Comparison of ENCODE assay signal across 27 mouse cellular contexts in genomic region chr4:33024420-33024819, GRCm38 (mm10). TPM values are rescaled to one million over a fixed set of nuclear protein-coding genes. Genes with fewer than 3 reads are reported as not detected.
DNase-seq lines count a peak whose midpoint lies in the region; ATAC-seq and TF ChIP-seq lines count a peak whose summit lies in the region.
"Had no signal": no experiment of that assay in that cellular context is flagged by ENCODE, and none has a peak within 500 bp of the region (broad histone marks: within the 10 kb centered on the region; RNA-seq: fewer than 3 reads in every experiment).

No protein-coding gene starts in this region.

- H3K4me1 ChIP-seq in lung, embryonic 14.5 days (ENCODE audit: insufficient read depth), result no peaks in the 10 kb centered on the region
- H3K4me1 ChIP-seq in lung, adult 2 months (ENCODE audit: control insufficient read depth, insufficient read depth, low read length), result no peaks in the 10 kb centered on the region
- H3K4me1 ChIP-seq: midbrain, embryonic 15.5 days had no signal

- H3K4me2 ChIP-seq in lung, embryonic 14.5 days, result no peak overlapping the region
- H3K4me2 ChIP-seq: heart, embryonic 15.5 days; hindbrain, embryonic 15.5 days; midbrain, embryonic 15.5 days had no signal

- H3K27me3 ChIP-seq in lung, embryonic 14.5 days (ENCODE audit: insufficient read depth, low read length), result no peaks in the 10 kb centered on the region
- no peaks in the 10 kb centered on the region for H3K27me3 ChIP-seq in splenic B cell, adult 2 months (ENCODE audit: control insufficient read depth, insufficient read depth, low read length, poor library complexity, severe bottlenecking)
- H3K27me3 ChIP-seq: heart, embryonic 15.5 days; hindbrain, embryonic 15.5 days; midbrain, embryonic 15.5 days had no signal

- ATAC-seq in lung, embryonic 14.5 days (ENCODE audit: insufficient read depth), result peak; percentile 89
- ATAC-seq in erythroid progenitor cell, adult 5-6 weeks (replicated peaks; ENCODE audit: low FRiP score, poor library complexity, severe bottlenecking), result no peak
- ATAC-seq: forebrain, embryonic 14.5 days; inflammation-experienced regulatory T-cells, adult 6 months; midbrain, embryonic 15.5 days had no signal

- no peak overlapping the region for H3K9ac ChIP-seq in lung, embryonic 14.5 days
- H3K9ac ChIP-seq: heart, embryonic 15.5 days; hindbrain, embryonic 15.5 days; liver, embryonic 14.5 days; midbrain, embryonic 15.5 days had no signal

- H3K9me3 ChIP-seq in lung, embryonic 14.5 days (ENCODE audit: low read depth, low read length), result no peaks in the 10 kb centered on the region
- H3K9me3 ChIP-seq: G1E; heart, embryonic 15.5 days; hindbrain, embryonic 15.5 days; midbrain, embryonic 15.5 days had no signal

- no peak for TF ChIP-seq POLR2A in lung, adult 2 months (IDR thresholded peaks at IDR 0.05; ENCODE audit: borderline replicate concordance, extremely low read depth, low read depth, low read length)

- no peak overlapping the region for H3K4me3 ChIP-seq in lung, embryonic 14.5 days (ENCODE audit: low read depth, low read length)
- H3K4me3 ChIP-seq in lung, adult 2 months (replicated peaks; ENCODE audit: extremely low read depth, low read depth, low read length), result no peak overlapping the region
- H3K4me3 ChIP-seq: gastrocnemius, adult 2 months; heart, embryonic 15.5 days; hindbrain, embryonic 15.5 days; midbrain, embryonic 15.5 days had no signal

- no peak overlapping the region for H3K27ac ChIP-seq in lung, embryonic 14.5 days (ENCODE audit: low read depth)
- H3K27ac ChIP-seq: gastrocnemius, adult 2 months; heart, embryonic 15.5 days; hindbrain, embryonic 15.5 days; liver, embryonic 14.5 days; midbrain, embryonic 15.5 days had no signal

- no peak for TF ChIP-seq CTCF in lung, embryonic 14.5 days (IDR thresholded peaks at IDR 0.05; ENCODE audit: low read depth)
- TF ChIP-seq CTCF in lung, adult 2 months (IDR thresholded peaks at IDR 0.05; ENCODE audit: insufficient read depth, low read length), result no peak

- 0 out of 2 replicates have a peak, but pooled peaks cover 16% of the 10 kb centered on the region for H3K36me3 ChIP-seq in lung, embryonic 14.5 days (ENCODE audit: insufficient read depth)
- no peaks in the 10 kb centered on the region for H3K36me3 ChIP-seq in splenic B cell, adult 2 months (ENCODE audit: control insufficient read depth, insufficient read depth, low read length, poor library complexity, severe bottlenecking)
- H3K36me3 ChIP-seq: midbrain, embryonic 15.5 days had no signal

- 37% methylated on average over 8 of the region's 8 CpGs for WGBS in lung, embryonic 14.5 days
- 56% methylated on average over 8 of the region's 8 CpGs for WGBS in lung, adult 2 months

- peak; percentile 78 for DNase-seq in lung, embryonic 14.5 days
- DNase-seq in lung, adult 2 months, result no peak
- DNase-seq in thymus, postnatal 14 days, result peak; percentile 6
- no peak for DNase-seq in thymus, adult 18-20 months
- peak; percentile 17 for DNase-seq in lung, postnatal 10 days
- DNase-seq in splenic B cell, adult 2 months (ENCODE audit: low read depth, low spot score), result peak; percentile 16
- DNase-seq: adrenal gland, adult 8-10 months; cerebellum, adult 2 months; cerebellum, postnatal 14 days; gastrocnemius, adult 2 months; kidney, adult 11 months; kidney, postnatal 25 days; liver; right cerebral cortex, postnatal 25 days had no signal

RNA-seq across cellular contexts. Expression of gene Ube2j1, which starts 6.8 kb away (rescaled TPM):
- 50.7 and 57.4 TPM in 2 replicates for polyA plus RNA-seq in lung, embryonic 14.5 days (2014; fragmentation: Nextera tagmentation; extraction: Ambion mirVana)
- 14.9 and 17.9 TPM in 2 replicates for polyA plus RNA-seq in lung, adult 2 months (2012; rRNA removed)
- total RNA-seq in erythroid progenitor cell, adult 5-6 weeks (2015; ENCODE audit: low replicate concordance), result 36.9 and 49.0 TPM in 2 replicates
- 34.3 and 34.7 TPM in 2 replicates for total RNA-seq in erythroid progenitor cell, adult 5-6 weeks (2017; ENCODE audit: low replicate concordance)

RNA-seq across cellular contexts. Expression of gene Gabrr2, which starts 38.4 kb away (rescaled TPM):
- 0.14 and 0.28 TPM in 2 replicates for polyA plus RNA-seq in lung, embryonic 14.5 days (2014; fragmentation: Nextera tagmentation; extraction: Ambion mirVana)
- polyA plus RNA-seq in lung, adult 2 months (2012; rRNA removed), result 1.3 TPM in 2 replicates
- total RNA-seq in erythroid progenitor cell, adult 5-6 weeks (2015; ENCODE audit: low replicate concordance), result not detected in 2 replicates
- total RNA-seq in erythroid progenitor cell, adult 5-6 weeks (2017; ENCODE audit: low replicate concordance), result not detected in 2 replicates
- total RNA-seq: adrenal gland, postnatal 4 days; hematopoietic stem cell, adult 5-6 weeks; layer of hippocampus, postnatal 10 days had no signal
- polyA plus RNA-seq: G1E; kidney, embryonic 14.5 days; neural tube, embryonic 11.5 days had no signal

RNA-seq across cellular contexts. Expression of gene Rragd, which starts 41.6 kb away (rescaled TPM):
- polyA plus RNA-seq in lung, embryonic 14.5 days (2014; fragmentation: Nextera tagmentation; extraction: Ambion mirVana), result 1.8 and 2.7 TPM in 2 replicates
- 1.8 and 3.4 TPM in 2 replicates for polyA plus RNA-seq in lung, adult 2 months (2012; rRNA removed)
- 3.2 and 7.1 TPM in 2 replicates for total RNA-seq in erythroid progenitor cell, adult 5-6 weeks (2015; ENCODE audit: low replicate concordance)
- 6.3 and 13.5 TPM in 2 replicates for total RNA-seq in erythroid progenitor cell, adult 5-6 weeks (2017; ENCODE audit: low replicate concordance)

Comparison
In these comparisons a context has a peak if more than half of its experiments do, and no peak if none do; other contexts are left out.
1. DNase-seq: peak in lung, embryonic 14.5 days (single experiment), thymus, postnatal 14 days (single experiment), lung, postnatal 10 days (single experiment) and splenic B cell, adult 2 months (single experiment); none in lung, adult 2 months (single experiment) and thymus, adult 18-20 months (0 of 2).